Mouse (Mus musculus) regulatory T cell (primary cell): ENCODE measurements around the gene Trem3.

Experiments
- in situ Hi-C: fragments of 300-600 bp; cut with MboI, MseI; formaldehyde crosslinking; loops from one replicate; pipeline ENCODE4 v1.15.1; 2025; ENCODE audit warnings: high pct_unique_total_duplicates

Gene Trem3

GRCm38 (mm10) chr17:48269833-48270232 is 22.3 kb downstream of the Trem3 start:
- in situ Hi-C loops: loop anchor here (5.0 to 10.0 kb wide), 3 partner anchors 67 to 1195 kb away; no protein-coding TSS in a partner anchor

- in situ Hi-C loops: loop anchor here (5.0 to 10.0 kb wide), 3 partner anchors 65 to 1193 kb away; no protein-coding TSS in a partner anchor
Observed at GRCm38 (mm10) chr17:48272158-48272557, 24.6 kb downstream of the Trem3 start.

- in situ Hi-C loops: loop anchor here (5.0 to 10.0 kb wide), 3 partner anchors 65 to 1192 kb away; no protein-coding TSS in a partner anchor
Observed at GRCm38 (mm10) chr17:48272598-48272997, 25.0 kb downstream of the Trem3 start.

- in situ Hi-C loops: loop anchor here (5.0 to 10.0 kb wide), 3 partner anchors 63 to 1191 kb away; no protein-coding TSS in a partner anchor
Observed at GRCm38 (mm10) chr17:48274098-48274497, 26.5 kb downstream of the Trem3 start.

GRCm38 (mm10) chr17:48274885-48275284 is 27.3 kb downstream of the Trem3 start:
- in situ Hi-C loops: loop anchor here (5.0 to 10.0 kb wide), 3 partner anchors 62 to 1190 kb away; no protein-coding TSS in a partner anchor

GRCm38 (mm10) chr17:48275736-48276135 is 28.2 kb downstream of the Trem3 start:
- in situ Hi-C loops: loop anchor here (10.0 kb wide), 2 partner anchors 339 to 1189 kb away; no protein-coding TSS in a partner anchor

- in situ Hi-C loops: loop anchor here (10.0 kb wide), 2 partner anchors 336 to 1186 kb away; no protein-coding TSS in a partner anchor
Observed at GRCm38 (mm10) chr17:48278381-48278780, 30.8 kb downstream of the Trem3 start.

- in situ Hi-C loops: loop anchor here (10.0 kb wide), 2 partner anchors 336 to 1186 kb away; no protein-coding TSS in a partner anchor
Observed at GRCm38 (mm10) chr17:48279002-48279401, 31.4 kb downstream of the Trem3 start.

GRCm38 (mm10) chr17:48280943-48281738 is 33.6 kb downstream of the Trem3 start:
- in situ Hi-C loops: no loop called here

- in situ Hi-C loops: no loop called here
Observed at GRCm38 (mm10) chr17:48281739-48282085, 34.1 kb downstream of the Trem3 start.

- in situ Hi-C loops: no loop called here
Observed at GRCm38 (mm10) chr17:48286765-48287164, 39.2 kb downstream of the Trem3 start.

GRCm38 (mm10) chr17:48287276-48287675 is 39.7 kb downstream of the Trem3 start:
- in situ Hi-C loops: no loop called here

- in situ Hi-C loops: loop anchor here (10.0 kb wide), 1 partner anchor 699 kb away; no protein-coding TSS in a partner anchor
Observed at GRCm38 (mm10) chr17:48293500-48294194, 46.1 kb downstream of the Trem3 start.

GRCm38 (mm10) chr17:48299203-48299602 is 51.6 kb downstream of the Trem3 start, which contains the start of gene Treml2:
Gene Treml2 (plus strand): TSS chr17:48299498.
- in situ Hi-C loops: loop anchor here (10.0 kb wide), 1 partner anchor 704 kb away; no protein-coding TSS in a partner anchor

- in situ Hi-C loops: loop anchor here (10.0 kb wide), 1 partner anchor 705 kb away; no protein-coding TSS in a partner anchor
Observed at GRCm38 (mm10) chr17:48299756-48300155, 52.2 kb downstream of the Trem3 start.

- in situ Hi-C loops: no loop called here
Observed at GRCm38 (mm10) chr17:48300199-48300598, 52.6 kb downstream of the Trem3 start.

- in situ Hi-C loops: no loop called here
Observed at GRCm38 (mm10) chr17:48300861-48301260, 53.3 kb downstream of the Trem3 start.

GRCm38 (mm10) chr17:48301792-48302191 is 54.2 kb downstream of the Trem3 start:
- in situ Hi-C loops: no loop called here
